Mouse (Mus musculus) embryonic stem cell, embryonic (primary cell): ENCODE measurements around the gene Ggcx.

Experiments
- CTCF ChIA-PET, 4 experiments: fragments of 300-600 bp in 2 of 4; fragments of 350-600 bp in 2 of 4; sonication (Branson Sonifier 250); formaldehyde crosslinking; loops; one replicate each; lab custom pipeline; 2022; ENCODE audit warnings: inconsistent platforms in 2 of 4; lab: Charles Lee
- POLR2A ChIA-PET, 4 experiments: fragments of 300-600 bp in 2 of 4; fragments of 350-600 bp in 2 of 4; sonication (Branson Sonifier 250); formaldehyde crosslinking; loops; one replicate each; lab custom pipeline; 2022; ENCODE audit warnings: antibody characterized with exemption in 4 of 4, inconsistent platforms in 1 of 4; lab: Charles Lee

The Ggcx gene

DNA sequence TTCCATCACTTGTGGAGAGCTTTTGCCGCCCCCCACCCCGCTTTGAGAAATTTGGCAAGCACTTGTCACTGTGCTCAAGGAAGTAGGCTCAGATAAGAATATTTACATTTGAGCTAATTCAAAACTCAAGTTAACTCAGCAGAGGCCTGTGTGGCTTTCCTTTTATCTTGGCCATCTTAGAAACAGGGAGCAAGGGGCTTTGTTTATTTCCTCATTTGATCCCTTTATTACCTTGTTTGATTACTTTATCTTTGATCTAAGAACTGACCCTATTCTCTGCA lies 66.3 kb downstream of the Ggcx start:
- CTCF ChIA-PET: no interaction called here
- POLR2A ChIA-PET: interaction anchor here (0.8 to 3.8 kb wide), 16 partner anchors 11 to 69 kb away, joined by 3 to 34 read pairs (median 4); partner anchors contain the start of gene Mat2a (in 2 of the 4)
